Mouse (Mus musculus) activated CD4-positive, CD25-positive, alpha-beta regulatory T cell (primary cell): ENCODE measurements around the gene Hmbs. TPM values are rescaled to one million over a fixed set of nuclear protein-coding genes. Genes with fewer than 3 reads are reported as not detected.

Experiments
- polyA plus RNA-seq, 2 experiments: library from polyadenylated mRNA; unstranded; fragments of 100-300 nt; shearing (Covaris generic); gene quantifications; one replicate each; pipeline ENCODE4 v1.2.1; 2017

The Hmbs gene
- 10 to 100 TPM; 49.9 to 72.7 TPM for polyA plus RNA-seq

GRCm38 (mm10) chr9:44343781-44344421 lies at the start of gene Hmbs:
Gene Hmbs (minus strand): TSS chr9:44344228.

GRCm38 (mm10) chr9:44379054-44379834 lies 35.2 kb upstream of the Hmbs start, which contains the start of gene Hyou1:
Gene Hyou1 (plus strand): TSS chr9:44379490.

GRCm38 (mm10) chr9:44361190-44361917 lies 17.3 kb upstream of the Hmbs start, which contains the start of gene Vps11:
Gene Vps11 (minus strand): TSS chr9:44361670.

GRCm38 (mm10) chr9:44334396-44335330 lies 9.4 kb downstream of the Hmbs start, which contains the start of gene H2afx:
Gene H2afx (plus strand): TSS chr9:44334694.

GRCm38 (mm10) chr9:44325768-44326370 lies 18.2 kb downstream of the Hmbs start, which contains the start of gene Dpagt1:
Gene Dpagt1 (plus strand): TSS chr9:44326019.

GRCm38 (mm10) chr9:44319887-44320798 lies 23.9 kb downstream of the Hmbs start, which contains the start of gene C2cd2l:
Gene C2cd2l (minus strand): TSS chr9:44320285.

GRCm38 (mm10) chr9:44305466-44306079 lies 38.5 kb downstream of the Hmbs start, which contains the start of gene Hinfp:
Gene Hinfp (minus strand): TSS chr9:44305671.

GRCm38 (mm10) chr9:44288076-44288958 lies 55.7 kb downstream of the Hmbs start, which contains the start of gene Abcg4:
Gene Abcg4 (minus strand): TSS chr9:44288615.

Other genes with a start within 250 kb of the Hmbs start
- not detected for gene Mfrp, start 242.5 kb downstream of the Hmbs start, polyA plus RNA-seq
- gene C1qtnf5, start 237.0 kb downstream of the Hmbs start, polyA plus RNA-seq = not detected
- not detected for gene Gm49380, start 230.7 kb downstream of the Hmbs start, polyA plus RNA-seq
- gene Rnf26, start 230.7 kb downstream of the Hmbs start, polyA plus RNA-seq = 10 to 100 TPM; 26.3 to 30.5 TPM
- under 1 TPM; 0.25 to 0.42 TPM for gene Mcam, start 209.8 kb downstream of the Hmbs start, polyA plus RNA-seq
- gene Cbl, start 110.2 kb downstream of the Hmbs start, polyA plus RNA-seq = 10 to 100 TPM; 34.0 to 44.8 TPM
- gene Ccdc153, start 103.6 kb downstream of the Hmbs start, polyA plus RNA-seq = not detected
- under 1 TPM in 1 of 2 experiments, not detected in 1; 0.29 TPM for gene Pdzd3, start 92.8 kb downstream of the Hmbs start, polyA plus RNA-seq
- gene Nlrx1, start 75.6 kb downstream of the Hmbs start, polyA plus RNA-seq = 10 to 100 TPM in 1 of 2 experiments, 1 to 10 TPM in 1; 4.7 to 19.8 TPM
- under 1 TPM; 0.23 to 0.47 TPM for gene Abcg4, start 55.6 kb downstream of the Hmbs start, polyA plus RNA-seq
- gene Hinfp, start 38.6 kb downstream of the Hmbs start, polyA plus RNA-seq = 10 to 100 TPM; 19.1 to 24.3 TPM
- gene C2cd2l, start 23.9 kb downstream of the Hmbs start, polyA plus RNA-seq = 10 to 100 TPM; 11.9 to 17.2 TPM
- 10 to 100 TPM; 21.2 to 25.6 TPM for gene Dpagt1, start 18.2 kb downstream of the Hmbs start, polyA plus RNA-seq
- gene H2afx, start 9.5 kb downstream of the Hmbs start, polyA plus RNA-seq = 10 to 100 TPM; 91.6 to 95.0 TPM
- 10 to 100 TPM; 42.5 to 45.4 TPM for gene Vps11, start 17.4 kb upstream of the Hmbs start, polyA plus RNA-seq
- gene Hyou1, start 35.3 kb upstream of the Hmbs start, polyA plus RNA-seq = 10 to 100 TPM in 1 of 2 experiments, 1 to 10 TPM in 1; 8.6 to 14.9 TPM
- gene Slc37a4, start 52.6 kb upstream of the Hmbs start, polyA plus RNA-seq = 10 to 100 TPM; 29.2 to 31.4 TPM
- 1,000 to 10,000 TPM; 1,382 to 2,409 TPM for gene Rps25, start 62.9 kb upstream of the Hmbs start, polyA plus RNA-seq
- gene Trappc4, start 63.4 kb upstream of the Hmbs start, polyA plus RNA-seq = 100 to 1,000 TPM; 118 to 138 TPM
- gene Ccdc84, start 74.3 kb upstream of the Hmbs start, polyA plus RNA-seq = 10 to 100 TPM; 53.3 to 67.6 TPM
- under 1 TPM; 0.19 to 0.75 TPM for gene Foxr1, start 96.9 kb upstream of the Hmbs start, polyA plus RNA-seq
- gene Upk2, start 110.7 kb upstream of the Hmbs start, polyA plus RNA-seq = not detected
- 10 to 100 TPM; 14.8 to 24.6 TPM for gene Bcl9l, start 138.6 kb upstream of the Hmbs start, polyA plus RNA-seq
- gene Cxcr5, start 217.6 kb upstream of the Hmbs start, polyA plus RNA-seq = 10 to 100 TPM; 18.4 to 24.1 TPM